Mouse (Mus musculus): ENCODE data around the gene Khsrp.

The Khsrp gene

DNA sequence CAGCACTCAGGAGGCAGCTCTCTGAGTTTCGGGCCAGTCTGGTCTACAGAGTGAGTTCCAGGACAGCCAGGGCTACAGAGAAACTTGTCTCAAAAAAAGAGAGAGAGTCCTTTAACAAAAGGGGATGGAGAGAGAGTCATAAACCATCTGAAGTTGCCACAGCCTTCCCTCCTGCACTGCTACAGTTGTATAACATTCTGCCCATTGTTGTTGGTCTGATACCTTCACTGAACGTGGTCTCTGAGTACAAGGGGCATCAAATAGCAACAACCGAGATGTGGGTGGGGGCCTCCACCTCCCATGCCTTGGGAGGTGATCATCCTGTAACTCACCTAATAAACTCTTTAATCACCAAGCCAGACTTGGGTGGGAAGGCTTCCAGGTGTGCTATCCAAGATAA, 45.7 kb downstream of the Khsrp start:
- no peak for DNase-seq

DNA sequence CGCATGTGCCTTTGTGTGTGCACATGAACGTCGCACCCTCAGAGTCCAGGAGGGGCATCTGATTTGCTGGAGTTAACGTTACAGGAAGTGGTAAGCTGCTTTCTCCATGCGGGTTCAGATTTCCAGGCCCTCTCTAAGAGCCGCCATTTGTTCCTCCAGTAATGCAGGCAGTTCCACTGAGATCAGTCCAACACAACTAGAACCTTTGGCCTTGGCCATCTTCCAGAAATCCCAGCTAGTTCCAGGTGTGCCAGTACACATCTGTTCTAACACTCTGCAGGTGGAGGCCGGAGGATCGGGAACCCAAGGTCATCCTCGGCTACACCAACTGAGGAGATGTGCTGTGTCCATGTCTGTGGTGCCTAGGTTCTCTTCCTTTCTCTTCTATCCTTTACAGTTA, 46.4 kb downstream of the Khsrp start:
- DNase-seq, result no peak

GRCm38 (mm10) chr17:56982013-56982412, 49.3 kb downstream of the Khsrp start, which contains the start of gene Acer1:
Gene Acer1 (minus strand): TSS chr17:56982126.
- no peak for DNase-seq

DNA sequence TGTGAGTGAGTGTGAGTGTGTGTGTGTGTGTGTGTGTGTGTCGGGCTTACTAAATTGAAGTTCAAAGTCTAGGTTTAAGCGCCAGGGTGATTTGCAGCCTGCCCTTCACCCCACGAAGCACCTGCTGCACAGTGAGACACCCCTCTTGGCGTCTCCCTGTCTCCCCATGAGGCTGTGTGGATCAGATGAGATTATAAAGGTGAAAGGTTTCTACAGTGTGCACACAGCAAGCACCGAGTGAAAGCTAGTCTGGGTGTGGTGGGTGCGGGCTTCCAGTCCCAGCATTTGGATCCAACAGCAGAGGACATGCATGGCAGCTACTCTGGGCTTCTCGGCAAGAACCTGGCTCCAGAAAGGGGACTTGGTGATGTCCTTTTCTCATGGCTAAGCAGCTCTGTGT, 50.3 kb downstream of the Khsrp start:
- DNase-seq, result no peak

DNA sequence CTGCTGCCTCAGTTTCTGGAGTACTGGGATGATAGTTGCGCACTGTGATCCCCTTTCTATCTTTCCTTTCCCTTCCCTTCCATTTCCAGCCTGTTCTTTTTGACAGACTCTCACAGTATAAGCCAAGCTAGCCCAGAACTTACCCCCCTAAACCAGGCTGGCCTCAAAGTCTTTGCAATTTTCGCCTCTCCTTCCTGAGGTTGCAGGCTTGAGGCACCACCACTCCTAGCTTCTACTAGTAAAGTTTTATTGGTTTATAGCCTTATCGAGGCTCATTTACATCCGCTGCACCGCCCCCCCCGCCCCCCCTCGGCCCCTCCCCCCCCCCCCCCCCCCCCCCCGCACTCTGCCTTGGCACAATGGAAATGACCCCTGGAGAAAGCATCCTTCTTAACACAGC, 51.8 kb downstream of the Khsrp start:
- no peak for DNase-seq

- no peak for DNase-seq
Measured at GRCm38 (mm10) chr17:56976531-56977390, 54.6 kb downstream of the Khsrp start.

DNA sequence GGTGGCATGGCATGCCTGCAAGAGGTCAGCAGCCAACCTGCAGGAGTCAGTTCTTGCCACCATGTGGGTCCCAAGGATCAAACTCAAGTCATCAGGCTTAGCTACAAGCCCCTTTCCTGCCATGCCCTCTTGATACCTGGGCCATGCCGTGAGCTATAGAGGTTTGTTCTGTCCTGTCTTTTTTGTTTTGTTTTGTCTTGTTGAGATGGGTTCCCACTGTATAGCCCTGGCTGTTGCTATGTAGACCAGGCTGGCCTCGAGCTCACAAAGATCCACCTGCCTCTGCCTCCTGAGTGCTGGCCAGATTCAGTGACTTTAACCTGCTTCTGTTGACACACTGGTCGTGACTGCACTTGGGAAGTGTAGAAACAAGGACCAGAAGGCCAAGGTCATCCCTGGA, 55.9 kb downstream of the Khsrp start:
- DNase-seq, result no peak

DNA sequence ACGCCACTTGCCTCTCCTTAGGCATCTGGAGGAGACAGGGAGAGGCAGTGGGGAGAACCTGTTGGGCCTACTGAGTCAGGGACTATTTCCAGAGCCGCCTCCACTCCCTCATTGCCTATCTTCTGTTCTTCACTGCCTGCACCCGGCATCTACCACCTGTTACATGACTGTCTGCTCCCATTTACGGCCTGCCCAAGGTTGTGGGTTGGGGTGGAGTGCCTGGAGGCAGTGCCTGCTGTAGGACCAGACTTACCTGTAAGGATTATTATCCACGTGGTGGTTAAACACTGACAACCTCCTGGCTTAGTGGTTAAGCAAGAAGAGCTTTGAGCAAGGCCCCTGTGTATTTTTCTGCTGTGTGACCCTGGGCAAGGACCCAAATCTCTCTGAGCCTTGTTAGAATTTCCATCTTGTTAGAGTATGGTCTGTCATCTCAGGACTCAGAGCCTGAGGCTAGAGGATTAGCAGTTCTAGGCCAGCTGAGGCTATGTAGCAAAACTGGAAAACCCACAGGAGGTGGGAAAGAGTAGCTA, 56.5 kb downstream of the Khsrp start:
- no peak for DNase-seq

DNA sequence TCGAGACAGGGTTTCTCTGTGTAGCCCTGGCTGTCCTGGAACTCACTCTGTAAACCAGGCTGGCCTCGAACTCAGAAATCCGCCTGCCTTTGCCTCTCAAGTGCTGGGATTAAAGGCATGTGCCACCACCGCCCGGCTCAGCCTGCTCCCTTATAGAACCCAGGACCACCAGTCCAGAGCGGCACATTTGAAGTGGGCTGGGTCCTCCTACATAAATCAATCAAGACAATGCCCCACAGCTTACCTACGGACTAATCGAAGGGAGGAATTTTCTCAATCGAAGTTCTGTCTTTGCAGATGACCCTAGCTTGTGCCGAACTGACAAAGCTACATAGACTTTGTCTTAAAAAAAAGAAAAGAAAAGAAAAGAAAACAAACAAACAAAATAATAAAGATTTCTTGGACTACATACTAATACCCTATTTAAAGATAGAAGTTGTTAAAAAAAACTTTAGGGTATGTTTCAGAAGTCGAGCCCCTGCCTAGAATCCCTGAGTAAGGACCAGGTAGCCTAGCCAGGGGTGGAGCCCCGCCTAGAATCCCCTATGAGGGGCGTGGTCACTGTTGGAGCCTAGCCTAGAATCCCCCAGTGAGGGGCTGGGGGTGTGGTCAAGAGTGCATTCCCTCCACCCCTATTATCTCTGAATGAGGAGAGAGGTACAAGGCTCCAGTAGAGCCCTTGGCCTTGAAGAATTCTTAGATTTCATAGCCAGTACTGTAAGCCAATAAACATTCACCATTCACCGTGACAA, 57.2 kb downstream of the Khsrp start:
- DNase-seq, result no peak
